Mouse (Mus musculus): ENCODE data around the gene Sec61b.

DNA sequence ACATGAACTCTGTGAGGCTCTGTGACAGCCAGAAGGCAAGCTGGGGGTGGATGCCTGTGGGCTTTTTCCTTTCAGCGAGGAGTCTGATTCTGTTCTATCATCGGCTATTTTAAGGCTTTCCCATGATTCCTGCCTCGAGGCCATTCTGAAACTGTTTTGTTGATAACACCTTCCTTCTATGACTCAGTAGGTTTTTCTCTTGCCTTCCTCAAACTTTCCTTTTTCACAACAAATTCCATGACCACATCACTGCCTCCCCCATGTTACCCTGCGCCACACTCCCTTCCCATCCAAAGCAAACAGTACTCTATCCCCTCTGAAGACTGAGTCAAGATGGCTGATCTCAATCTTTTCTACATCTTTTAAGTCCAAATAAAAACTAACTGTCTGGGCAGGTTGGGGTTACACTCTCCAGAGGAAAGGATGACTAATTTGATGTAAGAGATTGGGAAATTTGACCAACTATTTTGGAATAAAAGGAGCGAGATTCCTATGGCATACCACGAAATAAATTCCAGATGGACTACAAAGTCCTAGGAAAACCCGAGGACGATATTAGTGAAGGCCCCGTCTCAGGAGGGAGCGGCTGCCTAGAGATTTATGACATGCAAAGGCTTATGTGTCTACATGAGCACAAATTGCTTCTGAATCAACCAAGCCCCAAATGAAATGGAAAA, 30.5 kb downstream of the Sec61b start:
- TF ChIP-seq POLR2A (IDR thresholded peaks at IDR 0.05; ENCODE audit: extremely low read depth, insufficient read depth, low read length) = no peak
- TF ChIP-seq CTCF (IDR thresholded peaks at IDR 0.05; ENCODE audit: low read depth, low read length) = no peak

All from liver, adult 2 months (tissue).